Mouse (Mus musculus): ENCODE data around the gene Gipc3. TPM values are rescaled to one million over a fixed set of nuclear protein-coding genes. Genes with fewer than 3 reads are reported as not detected.

Gene Gipc3
- polyA plus RNA-seq, 1 experiment from 2014 or later: not detected

- Histone ChIP-seq H3K27me3 (replicated peaks) (peaks cover 31% of the 10 kb centered on the region), H3K4me2 (no peak overlapping the region), H3K9me3 (replicated peaks) (no peaks in the 10 kb centered on the region), H3K4me1 (peaks cover 27% of the 10 kb centered on the region), H3K9ac (replicated peaks) (no peak overlapping the region), H3K27ac (replicated peaks) (no peak overlapping the region; the same call in 1 of the 2 replicates), H3K4me3 (replicated peaks) (no peak overlapping the region), H3K36me3 (peaks cover 60% of the 10 kb centered on the region)
- 76% methylated on average over 6 of the region's 6 CpGs for WGBS
- no peak for ATAC-seq (ENCODE audit: low FRiP score)
Measured at GRCm38 (mm10) chr10:81366477-81367206, 23.6 kb upstream of the Gipc3 start.

DNA sequence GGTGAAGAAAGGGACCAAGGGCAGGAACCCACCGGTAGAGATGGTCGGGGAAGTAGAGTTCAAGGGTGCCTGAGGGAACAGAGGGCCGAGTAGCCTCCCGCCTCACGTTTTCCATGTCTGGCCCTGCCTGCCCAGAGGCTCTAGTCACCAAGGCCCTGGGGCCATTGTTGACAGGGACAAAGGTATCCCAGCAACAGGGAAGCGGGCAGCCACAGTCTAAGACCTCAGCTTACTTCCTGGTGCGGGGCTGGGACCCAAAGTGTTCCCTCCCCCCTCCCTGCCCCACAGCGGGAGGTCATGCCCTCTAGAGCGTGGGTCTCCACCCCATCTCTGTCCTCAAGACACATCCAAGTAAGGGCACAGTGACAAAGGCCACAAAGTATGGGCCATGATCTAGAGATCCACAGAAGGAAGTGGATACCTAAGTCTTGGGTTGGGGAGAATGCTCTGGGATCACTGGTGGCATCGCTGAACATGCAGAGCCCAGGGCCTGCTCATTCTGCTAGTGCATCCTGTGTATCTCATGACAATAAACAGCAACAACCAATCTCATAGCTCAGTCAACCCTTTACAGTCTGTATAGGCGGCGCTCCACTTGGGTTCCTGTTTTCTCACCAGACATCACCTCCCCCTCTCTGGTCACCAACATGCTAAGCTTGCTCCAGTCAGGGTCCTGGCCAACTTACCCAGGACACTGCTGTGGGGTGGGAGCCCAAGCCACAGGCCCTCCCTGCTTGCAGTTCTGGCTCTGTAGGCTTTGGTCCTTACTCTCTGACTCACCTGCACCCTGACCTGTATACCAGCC lies 22.8 kb upstream of the Gipc3 start, which contains the start of gene 4930404N11Rik:
4930404N11Rik (minus strand) TSS at position 145 of the 805 bp plus-strand sequence.
- H3K4me1 ChIP-seq: peaks cover 31% of the 10 kb centered on the region
- peak within 1 kb of the TSS; percentile 24; the same call in 1 of the 2 replicates for H3K4me3 ChIP-seq (replicated peaks)
- ATAC-seq (ENCODE audit: low FRiP score): no peak
- H3K4me2 ChIP-seq: peak within 1 kb of the TSS; percentile 51
- WGBS: 19% methylated on average over 12 of the region's 12 CpGs
- no peak within 1 kb of the TSS; the same call in 1 of the 2 replicates for H3K27ac ChIP-seq (replicated peaks)
- peak within 1 kb of the TSS; percentile 36 for H3K9ac ChIP-seq (replicated peaks)
- no peaks in the 10 kb centered on the region for H3K9me3 ChIP-seq (replicated peaks)
- H3K27me3 ChIP-seq (replicated peaks): peaks cover 31% of the 10 kb centered on the region
- H3K36me3 ChIP-seq: peaks cover 56% of the 10 kb centered on the region

DNA sequence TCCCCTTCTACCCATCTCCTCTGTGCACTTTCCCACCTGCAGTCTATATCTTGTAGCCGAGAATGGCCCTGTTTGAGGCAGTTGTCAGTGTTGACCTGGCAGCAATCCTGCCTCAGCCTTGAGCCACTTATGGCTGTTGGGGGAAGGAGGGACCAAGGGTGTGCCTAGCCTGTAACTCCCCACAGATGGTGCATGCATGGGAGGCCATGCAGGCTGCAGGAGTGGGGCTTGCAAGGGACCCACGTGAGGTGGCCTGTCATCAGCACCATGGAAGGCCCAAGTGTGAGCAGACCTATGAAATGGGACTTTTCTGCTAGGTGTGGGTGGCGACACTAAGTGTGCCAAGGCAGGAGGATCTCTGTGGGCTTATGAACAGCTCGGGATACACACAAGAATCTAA lies 22.0 kb upstream of the Gipc3 start:
- Histone ChIP-seq H3K9me3 (replicated peaks) (no peaks in the 10 kb centered on the region), H3K36me3 (peaks cover 51% of the 10 kb centered on the region), H3K9ac (replicated peaks) (peak overlapping the region; percentile 36; the same call in 1 of the 2 replicates), H3K27me3 (replicated peaks) (peaks cover 31% of the 10 kb centered on the region), H3K4me3 (replicated peaks) (no peak overlapping the region), H3K4me2 (no peak overlapping the region), H3K27ac (replicated peaks) (no peak overlapping the region), H3K4me1 (peaks cover 38% of the 10 kb centered on the region)
- 43% methylated on average over 4 of the region's 4 CpGs for WGBS
- ATAC-seq (ENCODE audit: low FRiP score): peak; percentile 18; the same call in 1 of the 2 replicates

DNA sequence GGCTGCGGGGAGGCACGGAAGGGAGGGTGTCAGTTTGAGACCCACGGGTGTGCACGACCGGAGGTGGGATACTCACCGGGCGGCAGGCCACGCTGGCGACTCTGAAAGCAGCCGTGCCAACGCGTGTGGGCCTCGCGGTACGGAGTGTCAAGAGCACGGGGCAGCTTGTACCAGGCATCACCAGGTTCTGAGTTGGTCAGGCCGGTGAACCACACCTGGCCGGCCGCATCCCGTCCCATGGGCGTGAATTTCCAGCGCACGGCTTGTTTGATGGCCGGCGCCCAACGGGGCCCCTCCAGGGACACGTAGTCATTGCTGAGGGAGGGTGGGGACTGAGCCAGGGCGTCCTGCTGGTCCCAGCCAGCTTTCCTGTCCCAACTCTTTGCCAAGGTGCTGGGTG lies 21.6 kb upstream of the Gipc3 start:
- peak overlapping the region; percentile 36 for H3K9ac ChIP-seq (replicated peaks)
- H3K36me3 ChIP-seq: peaks cover 49% of the 10 kb centered on the region
- H3K4me3 ChIP-seq (replicated peaks): peak overlapping the region; percentile 24; the same call in 1 of the 2 replicates
- peak overlapping the region; percentile 51 for H3K4me2 ChIP-seq
- peaks cover 42% of the 10 kb centered on the region for H3K4me1 ChIP-seq
- H3K9me3 ChIP-seq (replicated peaks): no peaks in the 10 kb centered on the region
- 14% methylated on average over 28 of the region's 28 CpGs for WGBS
- no peak overlapping the region for H3K27ac ChIP-seq (replicated peaks)
- peaks cover 31% of the 10 kb centered on the region for H3K27me3 ChIP-seq (replicated peaks)
- no peak for ATAC-seq (ENCODE audit: low FRiP score)

DNA sequence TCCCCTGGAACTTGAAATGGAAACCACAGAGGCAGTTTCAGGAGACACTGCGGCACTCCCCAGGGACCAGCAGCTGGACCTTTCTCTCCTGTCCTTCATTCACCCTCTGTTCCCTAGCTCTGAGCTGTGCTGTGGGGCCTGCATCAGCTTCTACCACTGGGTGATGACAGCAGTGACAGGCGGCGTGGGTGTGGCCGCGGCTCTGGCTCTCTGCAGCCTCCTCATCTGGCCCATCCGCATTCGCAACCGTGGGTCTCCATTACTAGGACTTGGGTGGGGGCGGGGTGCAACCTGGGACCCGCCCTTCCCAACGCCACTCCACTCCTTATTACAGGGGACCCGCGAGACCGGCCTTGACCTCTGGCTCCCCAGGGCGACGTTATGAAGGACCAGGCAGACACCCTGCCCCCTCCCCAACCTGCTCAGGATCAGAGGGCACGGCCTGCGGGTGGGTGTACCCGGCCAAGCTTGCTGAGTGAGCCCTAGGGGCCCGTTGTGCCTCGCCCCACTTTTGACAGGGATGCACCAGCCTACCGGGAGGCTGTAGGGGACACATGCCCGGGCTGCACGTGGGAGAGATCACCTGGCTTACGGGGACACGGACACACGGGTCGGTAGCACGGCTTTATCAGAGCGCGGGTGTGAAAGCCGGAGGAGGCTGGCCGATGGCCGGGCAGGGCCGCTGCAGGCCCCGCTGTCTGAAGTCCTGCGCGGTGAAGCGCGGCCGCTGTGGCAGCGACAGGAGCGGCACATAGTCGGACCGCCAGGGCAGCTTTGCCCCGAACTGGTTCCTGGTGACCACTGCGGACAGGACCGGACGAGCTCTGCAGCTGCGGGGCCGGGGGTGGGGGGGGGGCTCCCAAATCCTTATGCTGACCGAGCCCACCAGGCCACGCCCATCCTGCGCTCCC lies 20.6 kb upstream of the Gipc3 start:
- peaks cover 39% of the 10 kb centered on the region for H3K36me3 ChIP-seq
- H3K9me3 ChIP-seq (replicated peaks): no peaks in the 10 kb centered on the region
- WGBS: 15% methylated on average over 54 of the region's 54 CpGs
- H3K27me3 ChIP-seq (replicated peaks): peaks cover 31% of the 10 kb centered on the region
- peak overlapping the region; percentile 51 for H3K4me2 ChIP-seq
- peak overlapping the region; percentile 36; the same call in 1 of the 2 replicates for H3K9ac ChIP-seq (replicated peaks)
- peak overlapping the region; percentile 24 for H3K4me3 ChIP-seq (replicated peaks)
- H3K4me1 ChIP-seq: peaks cover 51% of the 10 kb centered on the region
- no peak for ATAC-seq (ENCODE audit: low FRiP score)
- H3K27ac ChIP-seq (replicated peaks): no peak overlapping the region

DNA sequence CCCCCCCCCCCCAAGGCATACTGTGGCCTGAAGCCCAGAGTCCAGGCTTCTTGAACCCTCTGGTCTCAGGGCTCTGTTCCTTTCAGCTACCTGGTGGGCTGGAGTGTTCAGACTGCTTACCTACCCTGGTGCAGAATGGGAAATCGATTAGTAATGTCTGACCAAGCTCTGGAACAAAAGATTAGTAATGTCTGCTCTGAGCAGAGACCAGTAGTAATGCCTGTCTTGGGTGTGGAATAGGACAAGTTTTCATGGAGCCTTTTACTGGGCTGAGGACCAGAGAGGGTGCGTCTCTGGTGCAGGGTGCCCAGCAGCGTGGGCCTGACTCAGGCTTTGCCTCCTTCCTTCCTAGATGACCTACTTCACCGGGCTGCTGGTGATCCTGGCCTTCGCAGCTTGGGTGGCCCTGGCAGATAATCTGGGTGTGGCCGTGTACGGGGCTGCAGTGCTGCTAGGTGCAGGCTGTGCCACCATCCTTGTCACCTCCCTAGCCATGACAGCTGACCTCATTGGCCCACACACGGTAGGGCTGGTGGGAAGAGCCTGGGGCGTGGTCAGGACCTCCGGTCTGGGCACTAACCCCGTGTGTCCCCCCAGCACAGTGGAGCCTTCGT lies 19.4 kb upstream of the Gipc3 start:
- H3K36me3 ChIP-seq: peaks cover 27% of the 10 kb centered on the region
- no peak overlapping the region for H3K4me2 ChIP-seq
- H3K27me3 ChIP-seq (replicated peaks): peaks cover 31% of the 10 kb centered on the region
- H3K27ac ChIP-seq (replicated peaks): no peak overlapping the region
- peaks cover 61% of the 10 kb centered on the region for H3K4me1 ChIP-seq
- no peak overlapping the region for H3K9ac ChIP-seq (replicated peaks)
- WGBS: 84% methylated on average over 12 of the region's 12 CpGs
- no peak for ATAC-seq (ENCODE audit: low FRiP score)
- no peak overlapping the region for H3K4me3 ChIP-seq (replicated peaks)
- no peaks in the 10 kb centered on the region for H3K9me3 ChIP-seq (replicated peaks)

- no peak for ATAC-seq (ENCODE audit: low FRiP score)
- peaks cover 62% of the 10 kb centered on the region for H3K4me1 ChIP-seq
- peaks cover 15% of the 10 kb centered on the region; the same call in 1 of the 2 replicates for H3K36me3 ChIP-seq
- WGBS: 62% methylated on average over 8 of the region's 8 CpGs
- H3K4me2 ChIP-seq: no peak overlapping the region
- no peak overlapping the region for H3K4me3 ChIP-seq (replicated peaks)
- no peaks in the 10 kb centered on the region for H3K9me3 ChIP-seq (replicated peaks)
- no peak overlapping the region for H3K27ac ChIP-seq (replicated peaks)
- H3K27me3 ChIP-seq (replicated peaks): peaks cover 31% of the 10 kb centered on the region
- no peak overlapping the region for H3K9ac ChIP-seq (replicated peaks)
Measured at GRCm38 (mm10) chr10:81360721-81361120, 17.7 kb upstream of the Gipc3 start.

GRCm38 (mm10) chr10:81358841-81359240 lies 15.8 kb upstream of the Gipc3 start:
- 68% methylated on average over 1 of the region's 1 CpGs for WGBS
- Histone ChIP-seq H3K27me3 (replicated peaks) (peaks cover 15% of the 10 kb centered on the region), H3K4me2 (peak overlapping the region; percentile 85), H3K4me1 (peaks cover 47% of the 10 kb centered on the region), H3K4me3 (replicated peaks) (0 out of 2 replicates have a peak overlapping the region, but pooled peaks have one; percentile 73), H3K9me3 (replicated peaks) (no peaks in the 10 kb centered on the region), H3K36me3 (peaks cover 15% of the 10 kb centered on the region; the same call in 1 of the 2 replicates), H3K9ac (replicated peaks) (no peak overlapping the region), H3K27ac (replicated peaks) (no peak overlapping the region)
- ATAC-seq (ENCODE audit: low FRiP score): no peak

GRCm38 (mm10) chr10:81358209-81358608 lies 15.1 kb upstream of the Gipc3 start:
- no peak overlapping the region for H3K27ac ChIP-seq (replicated peaks)
- H3K36me3 ChIP-seq: peaks cover 15% of the 10 kb centered on the region; the same call in 1 of the 2 replicates
- H3K4me1 ChIP-seq: peaks cover 42% of the 10 kb centered on the region
- no peaks in the 10 kb centered on the region for H3K9me3 ChIP-seq (replicated peaks)
- WGBS: 36% methylated on average over 4 of the region's 4 CpGs
- H3K4me2 ChIP-seq: peak overlapping the region; percentile 85
- no peak for ATAC-seq (ENCODE audit: low FRiP score)
- H3K9ac ChIP-seq (replicated peaks): peak overlapping the region; percentile 76
- peak overlapping the region; percentile 73 for H3K4me3 ChIP-seq (replicated peaks)
- H3K27me3 ChIP-seq (replicated peaks): peaks cover 8% of the 10 kb centered on the region

DNA sequence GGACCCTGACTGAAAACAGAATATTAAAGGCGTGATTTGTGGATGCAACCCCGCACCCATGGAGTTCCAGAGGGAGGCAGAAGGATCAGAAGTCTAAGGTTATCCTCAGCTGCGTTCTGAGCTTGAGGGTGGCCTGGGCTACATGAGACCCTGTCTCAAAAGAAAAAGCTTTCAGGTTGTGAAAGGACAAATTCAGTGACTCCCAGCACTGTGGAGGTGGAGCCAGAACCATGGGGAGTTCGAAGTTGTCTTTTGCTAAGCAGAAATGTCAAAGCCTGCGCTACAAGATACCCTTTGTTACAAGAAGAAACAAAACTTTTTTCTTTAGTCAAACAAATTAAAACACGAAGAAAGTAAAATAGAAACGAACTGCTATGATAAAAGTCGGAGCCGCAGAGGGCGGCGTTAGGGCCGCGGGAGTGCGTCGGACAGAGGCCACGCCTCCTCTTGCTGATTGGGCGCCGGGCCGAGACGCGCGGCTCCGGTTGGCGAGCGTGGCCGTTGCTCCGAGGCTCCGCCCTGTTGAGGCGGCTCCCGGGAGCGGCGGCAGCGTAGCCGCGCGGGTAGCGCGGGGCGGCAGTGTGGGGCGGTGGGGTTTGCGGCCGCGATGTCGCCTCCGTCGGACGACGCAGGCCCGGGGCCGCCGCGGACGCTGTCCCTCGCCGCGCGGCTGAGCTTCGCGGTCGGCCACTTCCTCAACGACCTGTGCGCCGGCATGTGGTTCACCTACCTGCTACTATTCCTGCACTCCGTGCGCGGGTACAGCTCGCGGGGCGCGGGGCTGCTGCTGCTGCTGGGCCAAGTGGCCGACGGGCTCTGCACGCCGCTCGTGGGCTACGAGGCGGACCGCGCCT lies 14.2 kb upstream of the Gipc3 start, which contains the start of gene Mfsd12:
Mfsd12 (plus strand) TSS at position 501 of the 854 bp plus-strand sequence.
- no peaks in the 10 kb centered on the region for H3K27me3 ChIP-seq (replicated peaks)
- H3K27ac ChIP-seq (replicated peaks): peak within 1 kb of the TSS; percentile 63
- H3K9ac ChIP-seq (replicated peaks): peak within 1 kb of the TSS; percentile 76
- peak within 1 kb of the TSS; percentile 73 for H3K4me3 ChIP-seq (replicated peaks)
- WGBS: 2% methylated on average over 64 of the region's 79 CpGs
- peak; percentile 93 for ATAC-seq (ENCODE audit: low FRiP score)
- H3K9me3 ChIP-seq (replicated peaks): no peaks in the 10 kb centered on the region
- peaks cover 7% of the 10 kb centered on the region; the same call in 1 of the 2 replicates for H3K36me3 ChIP-seq
- H3K4me1 ChIP-seq: peaks cover 42% of the 10 kb centered on the region
- peak within 1 kb of the TSS; percentile 85 for H3K4me2 ChIP-seq
